Mouse (Mus musculus) limb, embryonic 14.5 days (tissue): ENCODE data around the gene Gm13030. TPM values are rescaled to one million over a fixed set of nuclear protein-coding genes. Genes with fewer than 3 reads are reported as not detected.
A peak's percentile ranks its signal among the peaks of the same experiment; 100 is the strongest.

ENCODE experiments used
- ATAC-seq: fragments of 200-750 bp; cut with Nextera tagmentation; 2 replicates; pipeline ENCODE4 v1.8.0; 2017; ENCODE audit warnings: low read depth, moderate number of reproducible peaks, moderate TSS enrichment; ENCODE audit not compliant: low FRiP score
- DNase-seq: peaks from one replicate; pipeline ENCODE4 v3.0.0-alpha.2; 2015; ENCODE audit warnings: low spot score
- H3K27ac ChIP-seq: fragments of 300-500 bp; sonication (generic); replicated peaks from 2 replicates; pipeline ENCODE4 v1.5.1; 2014; ENCODE audit warnings: low read depth, mild to moderate bottlenecking, low read length, moderate library complexity, mixed read lengths
- H3K27me3 ChIP-seq: fragments of 300-500 bp; sonication (generic); 2 replicates; pipeline ENCODE4 v1.6.1; 2014; ENCODE audit warnings: low read length, mixed read lengths; ENCODE audit not compliant: control insufficient read depth, insufficient read depth
- H3K36me3 ChIP-seq: fragments of 300-500 bp; sonication (generic); 2 replicates; pipeline ENCODE4 v1.6.1; 2014; ENCODE audit warnings: mild to moderate bottlenecking, low read length, moderate library complexity, mixed read lengths; ENCODE audit not compliant: control insufficient read depth, insufficient read depth
- H3K4me1 ChIP-seq: fragments of 300-500 bp; sonication (generic); 2 replicates; pipeline ENCODE4 v1.6.1; 2014; ENCODE audit warnings: antibody characterized with exemption, low read length, mixed read lengths; ENCODE audit not compliant: control insufficient read depth, insufficient read depth
- H3K4me2 ChIP-seq: fragments of 300-500 bp; sonication (generic); replicated peaks from 2 replicates; pipeline ENCODE4 v1.6.1; 2014; ENCODE audit warnings: low read depth, mild to moderate bottlenecking, low read length, moderate library complexity; ENCODE audit not compliant: severe bottlenecking
- H3K4me3 ChIP-seq: fragments of 300-500 bp; sonication (generic); replicated peaks from 2 replicates; pipeline ENCODE4 v1.5.1; 2014; ENCODE audit warnings: low read length
- H3K9ac ChIP-seq: fragments of 300-500 bp; sonication (generic); 2 replicates; pipeline ENCODE4 v1.6.1; 2014; ENCODE audit warnings: mild to moderate bottlenecking, low read depth, low read length, moderate library complexity; ENCODE audit not compliant: severe bottlenecking
- H3K9me3 ChIP-seq: fragments of 300-500 bp; sonication (generic); 2 replicates; pipeline ENCODE4 v1.6.1; 2016; ENCODE audit warnings: low read length; ENCODE audit not compliant: control insufficient read depth
- POLR2A ChIP-seq: fragments of 200-500 bp; IDR thresholded peaks from 2 replicates; pipeline ENCODE4 v1.8.0; 2012; ENCODE audit warnings: inconsistent platforms, mild to moderate bottlenecking, moderate library complexity, borderline replicate concordance; ENCODE audit not compliant: insufficient read depth, insufficient read length; ENCODE audit errors: extremely low read depth
- WGBS: fragments of 180-500 bp; shearing (Covaris S2); extraction: QIAGEN DNeasy Blood & Tissue Kit; methylation state at CpG from one replicate; pipeline ENCODE4 v1.1.7; 2014; 5-methylcytosine and 5-hydroxymethylcytosine counted together
- polyA plus RNA-seq, 2 experiments: library from polyadenylated mRNA; depleted of rRNA in 1 of 2; stranded (reverse) in 1 of 2; unstranded in 1 of 2; fragments of >200 nt; fragmentation: Nextera tagmentation in 1 of 2; extraction: Ambion mirVana in 1 of 2; gene quantifications; 2 replicates each; pipeline versions ENCODE4 v1.2.1 to v1.2.3; 2012 to 2014

Gm13030 gene
- polyA plus RNA-seq, 2 experiments = not detected

- no peak for DNase-seq
- H3K9ac ChIP-seq = no peak overlapping the region
- no peak for ATAC-seq
- no peak for TF ChIP-seq POLR2A
- H3K36me3 ChIP-seq = peaks cover 20% of the 10 kb centered on the region
- no peak overlapping the region for H3K4me2 ChIP-seq
- H3K27ac ChIP-seq = no peak overlapping the region
- H3K4me1 ChIP-seq = no peaks in the 10 kb centered on the region
- 70% methylated on average over 8 of the region's 8 CpGs for WGBS
- H3K27me3 ChIP-seq = no peaks in the 10 kb centered on the region
- H3K9me3 ChIP-seq = no peaks in the 10 kb centered on the region
- H3K4me3 ChIP-seq = no peak overlapping the region
Measured at GRCm38 (mm10) chr4:138889635-138890034, 15.9 kb upstream of the Gm13030 start.

GRCm38 (mm10) chr4:138889165-138889564 lies 15.4 kb upstream of the Gm13030 start:
- H3K9ac ChIP-seq = no peak overlapping the region
- TF ChIP-seq POLR2A = no peak
- H3K9me3 ChIP-seq = no peaks in the 10 kb centered on the region
- 61% methylated on average over 7 of the region's 7 CpGs for WGBS
- H3K36me3 ChIP-seq = peaks cover 15% of the 10 kb centered on the region
- no peaks in the 10 kb centered on the region for H3K4me1 ChIP-seq
- no peak for ATAC-seq
- H3K27ac ChIP-seq = no peak overlapping the region
- H3K4me3 ChIP-seq = no peak overlapping the region
- no peak for DNase-seq
- no peaks in the 10 kb centered on the region for H3K27me3 ChIP-seq
- H3K4me2 ChIP-seq = no peak overlapping the region

DNA sequence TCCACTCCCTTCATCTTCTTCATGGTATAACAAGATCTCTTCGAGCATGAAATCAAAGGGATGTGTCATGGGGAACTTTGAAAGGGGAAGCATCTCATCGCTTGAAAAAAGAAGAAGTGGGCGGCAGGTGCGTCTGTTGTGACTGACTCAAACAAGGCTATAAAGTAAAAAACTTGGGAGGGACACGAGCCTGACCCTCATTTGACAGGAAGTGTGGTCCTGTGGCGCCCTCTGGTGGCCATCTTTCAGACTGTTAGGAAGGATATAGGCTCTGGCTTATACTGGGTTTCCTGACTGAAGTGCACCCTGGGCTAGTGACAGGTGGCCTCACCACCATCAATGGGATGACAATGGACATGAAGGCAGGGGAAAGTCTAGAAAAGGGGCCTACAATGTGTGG lies 10.5 kb upstream of the Gm13030 start:
- H3K27me3 ChIP-seq = no peaks in the 10 kb centered on the region
- TF ChIP-seq POLR2A = no peak
- no peaks in the 10 kb centered on the region for H3K9me3 ChIP-seq
- no peak overlapping the region for H3K4me3 ChIP-seq
- peaks cover 4% of the 10 kb centered on the region; the same call in 1 of the 2 replicates for H3K4me1 ChIP-seq
- no peak overlapping the region for H3K27ac ChIP-seq
- no peak overlapping the region for H3K4me2 ChIP-seq
- 10% methylated on average over 6 of the region's 6 CpGs for WGBS
- DNase-seq = peak; percentile 79
- H3K9ac ChIP-seq = no peak overlapping the region
- no peak for ATAC-seq
- H3K36me3 ChIP-seq = no peaks in the 10 kb centered on the region

DNA sequence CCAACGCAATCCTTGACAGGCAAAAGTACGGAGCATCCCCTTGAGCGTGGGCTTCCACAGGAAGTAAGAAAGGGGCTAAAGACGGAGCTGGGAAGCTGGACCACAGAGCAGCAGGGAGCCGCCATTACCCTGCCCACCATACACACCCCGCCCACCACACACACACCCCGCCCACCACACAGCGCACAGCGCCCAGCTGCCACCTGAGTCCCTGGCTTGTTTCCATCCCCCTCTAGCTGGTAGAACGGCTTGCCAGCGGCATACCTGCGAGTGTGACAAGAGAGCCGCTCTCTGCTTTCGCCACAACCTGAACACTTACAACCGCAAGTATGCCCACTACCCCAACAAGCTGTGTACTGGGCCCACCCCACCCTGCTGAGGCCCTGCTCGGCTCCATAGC lies 8.4 kb upstream of the Gm13030 start:
- Histone ChIP-seq H3K27ac (no peak overlapping the region), H3K27me3 (no peaks in the 10 kb centered on the region), H3K9me3 (no peaks in the 10 kb centered on the region), H3K9ac (peak overlapping the region; percentile 38; the same call in 1 of the 2 replicates), H3K4me1 (peaks cover 4% of the 10 kb centered on the region; the same call in 1 of the 2 replicates), H3K36me3 (no peaks in the 10 kb centered on the region), H3K4me3 (peak overlapping the region; percentile 11; the same call in 1 of the 2 replicates), H3K4me2 (peak overlapping the region; percentile 39)
- no peak for ATAC-seq
- DNase-seq = peak; percentile 5
- WGBS = 11% methylated on average over 12 of the region's 16 CpGs
- TF ChIP-seq POLR2A = no peak

- DNase-seq (no peak), ATAC-seq (no peak)
- WGBS = 87% methylated on average over 7 of the region's 7 CpGs
- no peak overlapping the region for H3K9ac ChIP-seq
- no peak overlapping the region for H3K4me3 ChIP-seq
- H3K27me3 ChIP-seq = no peaks in the 10 kb centered on the region
- H3K4me2 ChIP-seq = no peak overlapping the region
- peaks cover 4% of the 10 kb centered on the region; the same call in 1 of the 2 replicates for H3K4me1 ChIP-seq
- H3K36me3 ChIP-seq = no peaks in the 10 kb centered on the region
- TF ChIP-seq POLR2A = no peak
- no peaks in the 10 kb centered on the region for H3K9me3 ChIP-seq
- no peak overlapping the region for H3K27ac ChIP-seq
Measured at GRCm38 (mm10) chr4:138880811-138881584, 7.2 kb upstream of the Gm13030 start.
